Mouse (Mus musculus) gastrocnemius, postnatal 14 days (tissue): Measurements from ENCODE around the gene Foxn3. TPM values are rescaled to one million over a fixed set of nuclear protein-coding genes. Genes with fewer than 3 reads are reported as not detected.

ENCODE experiments used
- DNase-seq: peaks from one replicate; pipeline ENCODE4 v3.0.0; 2021; ENCODE audit warnings: mixed read lengths
- intact Hi-C: fragments of 180-260 bp; cut with DNase I; formaldehyde crosslinking; loops from one replicate; pipeline ENCODE4 v1.15.1; 2025; ENCODE audit warnings: low total_unique reads
- total RNA-seq, 2 experiments: library from RNA; stranded (reverse); gene quantifications; 2 replicates each; pipeline ENCODE4 v1.2.3; 2021

Foxn3 gene
- total RNA-seq, 2 experiments from 2014 or later, result 194 TPM

DNA sequence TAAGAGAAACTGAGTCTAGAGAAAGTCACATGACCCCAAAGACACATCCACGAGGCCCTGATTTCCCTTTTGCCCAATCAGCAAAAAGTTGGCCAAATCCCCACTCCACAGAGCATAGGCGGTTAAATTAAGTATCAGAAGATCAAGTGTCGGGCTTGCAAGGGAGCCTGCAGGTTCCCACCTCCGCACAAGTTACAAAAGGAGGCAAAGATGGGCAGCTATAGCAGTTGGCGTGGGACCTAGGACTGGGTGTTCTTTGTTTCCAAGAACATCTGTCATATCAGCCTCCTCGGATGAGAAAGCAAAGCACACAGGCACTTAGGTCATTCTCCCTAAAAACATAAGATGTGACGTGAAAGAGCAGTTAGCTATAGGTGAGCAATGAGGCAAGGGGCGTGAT lies 308.9 kb downstream of the Foxn3 start:
- intact Hi-C loops, result no loop called here
- DNase-seq, result no peak

DNA sequence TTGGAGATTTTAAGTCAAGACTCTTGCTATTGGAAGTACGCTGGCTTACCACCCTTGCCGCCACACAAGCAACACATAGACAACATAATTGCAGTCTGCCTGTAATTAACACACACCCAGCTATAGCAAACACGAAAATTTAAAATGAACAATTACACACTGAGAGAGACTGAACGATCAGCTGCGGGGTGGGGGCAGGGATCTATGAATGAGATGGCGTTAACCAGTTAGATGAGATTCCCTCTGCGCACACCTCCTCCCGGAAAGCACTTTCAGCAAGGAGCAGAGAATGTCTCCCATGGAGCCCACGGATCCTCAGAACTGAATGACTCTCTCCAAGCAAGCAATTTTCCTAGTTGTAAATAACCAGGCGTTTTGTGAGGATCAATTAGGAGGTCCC lies 309.8 kb downstream of the Foxn3 start:
- intact Hi-C loops, result no loop called here
- no peak for DNase-seq

DNA sequence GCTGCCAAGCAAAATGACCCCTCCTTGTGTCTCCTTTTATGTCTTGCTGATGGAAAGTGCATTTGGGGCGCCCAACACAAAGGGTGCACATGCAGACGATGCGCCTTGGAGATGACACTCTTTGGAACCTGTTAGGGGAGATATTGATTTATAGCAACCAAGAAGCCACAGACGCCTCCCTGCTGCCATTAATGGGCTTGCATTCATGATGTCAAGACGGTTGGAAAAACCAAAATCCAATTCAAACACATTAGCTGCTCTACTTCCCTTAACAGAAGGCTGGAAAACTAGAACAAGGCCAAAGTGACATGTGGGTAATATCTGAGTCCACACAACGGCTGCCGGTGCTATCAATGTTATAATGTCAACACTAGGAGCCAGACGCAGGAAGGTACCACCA lies 314.8 kb downstream of the Foxn3 start:
- intact Hi-C loops, result no loop called here
- DNase-seq, result no peak

DNA sequence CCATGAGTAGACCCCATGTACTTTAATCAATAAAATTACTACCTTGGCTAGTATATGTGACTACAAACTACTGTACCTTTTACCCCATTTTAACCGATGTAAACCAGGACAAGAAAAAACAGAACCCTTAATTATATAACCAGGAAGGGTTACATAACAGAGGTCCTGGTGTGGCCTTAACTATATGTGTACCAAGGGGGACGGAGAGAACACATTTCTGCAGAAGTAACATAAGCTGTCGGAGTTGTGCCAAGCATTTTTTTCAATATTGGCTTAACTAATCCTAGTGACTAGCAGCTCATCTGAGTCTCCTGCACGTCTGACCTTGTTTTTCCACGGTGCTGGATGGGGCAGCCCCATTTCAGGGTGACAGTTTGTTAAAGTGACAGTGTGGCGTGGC lies 315.4 kb downstream of the Foxn3 start:
- no peak for DNase-seq
- intact Hi-C loops, result no loop called here

DNA sequence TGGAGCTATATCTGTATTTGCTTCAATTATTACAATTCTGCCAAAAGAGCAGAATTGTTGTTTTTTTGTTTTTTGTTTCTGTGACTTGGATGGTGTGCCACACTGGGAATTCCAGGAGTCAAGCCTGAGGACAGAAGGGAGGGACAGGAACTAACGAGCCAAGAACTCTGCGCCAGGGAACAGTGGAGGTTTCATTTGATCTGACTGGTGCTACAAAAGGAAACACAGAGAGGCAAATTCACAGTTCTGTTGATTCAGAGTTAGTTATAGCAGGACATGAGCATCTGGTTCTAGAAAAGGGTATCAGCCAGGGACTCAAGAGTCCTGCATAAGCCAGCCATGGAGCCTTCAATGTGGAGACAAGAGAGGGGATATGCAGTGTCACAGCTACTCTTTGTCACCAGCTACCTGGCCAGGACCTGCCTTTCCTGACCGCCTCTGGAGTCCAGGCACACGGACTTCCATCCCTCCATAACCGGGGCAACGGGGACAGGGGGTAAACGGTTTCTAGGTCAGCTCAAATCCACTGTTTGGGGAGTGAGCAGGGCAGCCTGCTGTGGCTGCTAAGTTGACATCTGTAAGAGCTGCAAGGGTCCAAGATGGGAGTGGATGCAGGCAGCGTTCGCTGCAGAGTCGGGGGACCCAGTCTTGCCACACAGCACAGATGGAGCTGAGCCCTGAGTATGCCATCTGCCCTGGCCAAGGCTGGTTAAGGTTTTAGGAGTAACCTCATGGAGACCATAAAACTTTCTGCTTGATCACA lies 316.2 kb downstream of the Foxn3 start:
- intact Hi-C loops, result no loop called here
- DNase-seq, result no peak

DNA sequence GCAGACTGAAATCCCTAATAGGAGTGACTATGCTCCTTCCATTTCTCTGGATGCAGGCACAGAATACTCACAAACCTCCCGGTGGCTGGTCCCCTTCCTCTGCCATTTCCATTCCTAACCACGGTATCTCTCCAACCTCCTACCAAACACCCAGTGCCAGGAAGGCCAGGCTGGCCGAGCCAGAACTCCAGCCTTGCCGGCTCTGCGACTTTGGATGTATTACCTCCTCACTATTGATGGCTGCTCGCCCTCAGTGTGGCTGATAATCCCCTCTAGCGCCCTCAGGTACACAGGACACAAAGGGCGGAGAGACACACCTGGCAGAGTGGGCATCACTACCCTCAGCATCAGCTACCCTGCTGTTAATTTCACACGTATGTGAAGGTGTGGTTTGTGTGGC lies 318.7 kb downstream of the Foxn3 start:
- no peak for DNase-seq
- intact Hi-C loops, result no loop called here

DNA sequence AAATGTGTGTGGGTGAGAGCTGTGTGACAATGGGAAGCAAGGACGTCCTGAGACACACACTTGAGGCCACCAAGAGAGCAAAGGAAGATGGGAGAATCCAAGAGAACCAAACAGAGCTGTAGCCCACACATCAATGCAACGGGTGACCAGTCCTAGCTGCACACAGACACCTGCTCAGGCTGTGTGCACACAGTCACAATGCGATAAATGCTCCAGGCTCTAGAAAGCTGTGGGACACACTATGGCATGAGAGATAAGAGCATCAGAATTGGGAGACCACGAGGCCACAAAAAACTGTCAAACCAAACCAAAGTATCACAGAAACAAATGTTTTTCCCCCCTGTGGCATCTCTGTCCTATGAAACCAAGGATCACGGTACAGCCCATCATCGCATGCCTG lies 319.1 kb downstream of the Foxn3 start:
- DNase-seq, result no peak
- intact Hi-C loops, result no loop called here

DNA sequence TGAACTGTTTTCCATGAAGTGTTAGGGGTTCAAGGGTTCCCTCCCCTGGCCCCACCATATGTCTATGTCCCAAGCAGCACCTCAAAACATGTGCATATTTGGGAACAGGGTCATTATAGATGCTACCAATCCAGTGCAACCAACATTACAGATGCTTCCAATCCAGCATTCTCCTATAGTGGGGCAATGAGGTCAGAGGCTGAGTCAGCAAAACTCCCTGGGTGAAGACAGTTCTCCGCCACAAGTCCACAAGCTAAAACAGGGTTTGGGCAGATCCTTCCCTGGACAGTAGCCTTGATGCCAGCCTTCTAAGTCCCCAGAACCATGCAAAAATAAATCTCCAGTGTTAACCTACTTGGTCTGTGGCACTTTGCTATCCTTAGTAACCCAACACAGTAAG lies 320.1 kb downstream of the Foxn3 start:
- no peak for DNase-seq
- intact Hi-C loops, result no loop called here

DNA sequence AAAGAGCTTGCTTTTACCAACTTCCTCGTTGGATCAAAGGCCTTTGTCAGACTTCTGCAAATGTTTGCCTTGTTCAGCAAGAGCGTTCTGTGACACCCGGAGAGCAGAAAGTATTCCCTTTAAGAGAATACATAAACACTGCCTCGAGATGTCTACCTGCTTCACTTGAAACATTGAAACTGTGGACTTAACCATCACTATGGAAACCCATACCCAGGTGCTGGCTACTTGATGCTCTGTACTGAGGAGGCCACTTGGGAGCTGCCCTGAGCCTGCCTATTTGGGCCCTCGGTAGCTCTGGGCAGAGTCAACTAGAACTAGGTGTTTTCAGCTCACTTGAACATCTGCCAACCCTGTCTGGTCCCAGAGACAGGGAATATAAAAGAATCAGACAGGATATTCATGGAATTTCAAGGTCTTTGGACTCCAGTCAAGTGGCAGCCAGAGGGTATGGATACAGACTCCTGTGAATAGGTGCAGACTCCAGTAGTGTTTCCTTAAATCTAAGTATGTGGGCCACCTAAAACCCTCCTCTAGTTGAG lies 323.1 kb downstream of the Foxn3 start:
- intact Hi-C loops, result no loop called here
- DNase-seq, result no peak

DNA sequence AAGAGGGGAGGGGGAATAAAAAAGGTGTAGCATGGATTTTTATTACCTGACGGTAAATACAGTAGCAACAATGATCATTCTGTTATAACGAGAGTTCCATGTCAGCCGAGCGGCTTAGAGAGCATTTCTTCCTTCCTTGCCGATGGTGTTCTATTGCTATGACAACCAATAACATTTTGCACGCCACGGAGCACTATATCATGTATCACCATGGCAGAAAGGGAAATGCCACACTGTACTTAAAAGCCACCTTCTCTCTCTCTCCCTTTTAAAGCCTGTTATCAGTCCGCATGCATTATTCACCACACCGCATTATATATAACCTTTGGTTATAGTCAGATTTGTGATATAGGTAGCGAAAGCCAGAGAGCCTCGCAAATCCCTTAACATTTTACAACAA lies 323.6 kb downstream of the Foxn3 start:
- no peak for DNase-seq
- intact Hi-C loops, result no loop called here

DNA sequence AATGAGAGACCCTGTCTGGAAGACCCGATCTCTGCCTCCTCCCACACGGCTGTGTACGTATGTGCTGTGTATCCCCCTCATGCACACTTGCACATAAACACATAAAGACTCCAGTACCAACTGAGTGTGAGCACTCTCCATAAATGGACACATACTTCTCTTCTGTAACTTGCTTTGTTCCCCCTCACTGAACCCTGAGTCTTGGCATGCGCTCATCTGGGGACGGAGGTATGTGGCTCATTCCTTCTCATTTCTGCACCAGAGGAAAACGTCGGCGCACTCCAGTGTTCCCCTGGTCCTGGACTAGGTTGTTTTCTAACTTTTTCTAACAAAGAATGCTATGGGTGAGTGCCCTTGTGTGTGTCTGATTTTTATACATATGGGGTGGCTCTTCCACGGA lies 325.9 kb downstream of the Foxn3 start:
- DNase-seq, result no peak
- intact Hi-C loops, result no loop called here

DNA sequence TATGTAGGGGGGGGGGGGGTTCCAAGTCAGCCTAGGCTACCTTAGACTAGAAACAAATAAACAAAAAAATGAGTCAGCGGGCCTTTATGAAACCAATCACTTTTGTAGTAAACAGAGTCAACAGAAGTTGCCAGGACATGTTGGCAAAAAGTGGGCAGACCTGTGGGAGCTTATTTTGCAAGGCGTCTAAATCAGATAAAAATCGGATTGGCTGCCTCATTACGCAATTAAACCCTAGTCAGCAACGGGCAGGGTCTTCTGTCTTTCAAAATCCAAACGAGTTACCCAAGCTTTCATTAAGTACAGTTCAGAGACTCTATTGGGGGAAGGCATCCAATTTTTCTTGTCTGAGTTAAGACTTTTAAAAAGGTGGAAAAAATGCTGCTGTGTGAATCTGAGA lies 329.0 kb downstream of the Foxn3 start:
- intact Hi-C loops, result no loop called here
- DNase-seq, result no peak

DNA sequence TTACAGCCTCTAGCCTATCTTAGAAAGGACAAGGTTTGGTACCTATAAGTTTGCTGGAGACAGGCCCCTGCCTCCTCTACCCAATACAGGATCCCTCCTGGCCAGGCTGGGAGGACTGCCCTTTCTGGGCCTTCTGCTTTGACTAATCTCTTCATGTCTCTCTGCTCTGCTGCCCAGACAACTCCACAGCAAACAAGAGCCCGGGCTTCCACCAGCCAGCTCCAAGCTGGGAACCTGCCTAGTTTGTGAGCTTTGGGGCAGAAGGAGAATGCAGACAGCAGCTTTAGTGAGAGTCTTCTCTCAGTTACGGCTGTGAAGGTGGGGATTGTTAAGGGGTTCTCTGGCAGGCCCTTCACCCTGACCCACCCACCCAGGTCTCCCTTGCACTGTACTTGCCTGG lies 330.0 kb downstream of the Foxn3 start:
- intact Hi-C loops, result no loop called here
- DNase-seq, result peak; percentile 35

DNA sequence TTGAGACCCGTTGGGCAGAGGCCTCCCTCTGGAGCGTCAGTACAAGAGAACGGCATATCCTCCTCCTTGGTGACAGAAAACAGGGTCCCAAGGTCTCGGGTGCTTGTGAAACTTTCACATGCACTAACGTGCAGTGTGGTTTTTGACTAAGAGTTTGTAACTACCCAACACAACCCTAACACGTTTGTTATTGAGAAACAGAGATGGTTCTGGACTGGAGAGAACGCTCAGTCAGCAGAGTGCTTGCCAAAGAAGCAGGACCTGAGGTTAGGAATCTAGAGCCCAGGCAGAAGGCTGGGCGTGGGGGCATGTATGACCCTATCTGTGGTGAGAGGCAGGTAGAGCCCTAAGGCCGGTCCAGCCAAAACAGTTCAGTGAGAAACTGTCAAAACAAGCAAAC lies 330.9 kb downstream of the Foxn3 start:
- intact Hi-C loops, result no loop called here
- no peak for DNase-seq

DNA sequence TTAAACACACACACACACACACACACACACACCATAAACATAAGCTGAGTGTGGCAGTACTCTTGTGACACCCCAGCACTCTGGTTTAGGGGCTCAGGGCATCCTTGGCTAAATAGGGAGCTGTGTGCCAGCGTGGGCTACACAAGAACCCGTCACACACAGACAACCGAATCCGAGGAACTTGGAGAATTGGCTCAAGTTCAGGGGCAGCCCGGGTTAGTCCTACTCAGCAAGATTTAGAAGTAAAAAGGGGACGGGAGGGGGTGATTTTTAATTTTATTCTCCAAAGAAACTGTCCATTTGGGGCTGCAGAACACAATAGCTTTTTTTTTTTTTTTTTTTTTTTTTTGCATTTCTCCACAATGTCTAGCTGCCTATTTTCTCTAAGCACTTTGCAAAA lies 332.1 kb downstream of the Foxn3 start:
- intact Hi-C loops, result no loop called here

DNA sequence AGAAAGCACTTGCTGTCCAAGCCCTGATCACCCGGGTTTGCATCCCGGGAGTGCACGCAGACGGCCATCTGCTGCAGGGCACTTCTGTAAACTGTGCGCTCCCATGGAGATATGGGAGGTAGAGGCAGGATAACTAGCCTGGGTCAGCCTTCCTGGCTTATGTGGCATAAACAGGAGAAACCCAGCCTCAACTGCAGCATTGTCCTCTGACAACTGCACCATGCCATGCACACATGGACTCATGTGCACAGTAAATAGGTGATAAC lies 332.7 kb downstream of the Foxn3 start:
- DNase-seq, result no peak
- intact Hi-C loops, result no loop called here

More for the DNA sequence above, 332.1 kb downstream of the Foxn3 start:
- no peak for DNase-seq

DNA sequence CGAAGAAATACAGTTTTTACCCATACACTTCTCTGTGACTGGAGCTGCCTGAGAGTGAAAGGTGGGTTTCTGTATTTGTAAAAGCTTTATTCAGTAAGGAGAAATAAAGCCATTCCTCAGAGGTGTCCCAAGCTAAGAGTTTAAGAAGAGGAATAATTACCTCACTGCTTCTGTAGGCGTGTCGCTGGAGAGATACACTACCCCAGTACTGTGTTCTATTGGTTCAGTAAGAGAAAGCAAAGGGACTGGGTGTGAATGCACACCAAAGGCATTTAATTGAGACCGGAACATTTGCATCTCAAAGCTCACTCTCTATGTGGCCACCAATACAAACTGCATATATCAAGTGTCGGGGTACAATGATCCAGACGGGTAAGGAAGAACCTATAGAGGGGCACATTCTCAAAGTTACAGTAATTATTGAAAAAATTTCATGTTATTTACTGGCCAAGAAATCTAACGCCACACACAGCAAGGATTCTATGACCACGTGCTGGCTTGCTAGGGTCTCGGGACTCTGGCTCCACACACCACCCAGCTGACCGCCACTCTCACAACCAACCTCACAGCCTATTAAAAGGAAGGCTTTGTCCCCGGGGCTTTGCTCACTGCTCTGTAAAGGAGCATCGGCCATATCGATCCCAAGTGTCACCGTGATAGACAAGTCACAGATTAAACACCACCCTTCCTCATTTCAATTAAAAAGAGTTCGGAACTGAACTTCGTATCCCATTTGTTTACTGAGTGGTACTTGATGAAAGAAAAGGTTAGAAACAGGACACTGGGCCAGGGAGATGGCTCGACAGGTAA lies 333.2 kb downstream of the Foxn3 start:
- intact Hi-C loops, result no loop called here
- no peak for DNase-seq

DNA sequence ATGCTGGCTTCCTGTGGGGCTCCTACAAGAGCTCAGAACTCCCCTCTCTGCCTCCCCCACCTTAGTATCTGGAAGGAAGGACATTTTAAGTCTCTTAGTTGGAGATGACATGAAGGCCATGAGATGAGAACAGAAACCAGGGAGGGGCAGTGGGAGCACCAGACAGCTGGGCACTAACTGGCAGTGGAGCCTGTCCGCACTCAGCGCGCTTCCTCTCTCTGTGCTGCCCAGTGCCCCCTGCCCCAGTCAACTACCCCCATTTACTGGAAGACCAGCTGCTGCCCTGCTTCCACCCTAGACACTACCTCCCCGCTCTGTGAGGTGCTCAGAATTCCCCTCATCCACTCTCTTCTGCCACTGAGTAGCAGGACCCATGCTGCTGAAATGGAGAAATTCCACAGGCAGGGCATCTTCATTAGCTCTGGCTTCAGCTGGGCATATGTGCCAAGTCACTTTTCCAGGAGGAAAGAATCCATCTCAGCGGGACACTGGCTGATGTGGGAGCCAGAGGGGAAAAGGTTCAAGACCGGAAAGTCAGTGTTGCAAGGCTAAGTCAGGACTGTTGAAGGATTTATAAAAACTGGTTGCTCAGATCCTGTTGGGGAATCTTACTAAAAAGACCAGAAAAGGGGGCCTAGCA lies 335.9 kb downstream of the Foxn3 start:
- intact Hi-C loops, result no loop called here
- DNase-seq, result no peak

DNA sequence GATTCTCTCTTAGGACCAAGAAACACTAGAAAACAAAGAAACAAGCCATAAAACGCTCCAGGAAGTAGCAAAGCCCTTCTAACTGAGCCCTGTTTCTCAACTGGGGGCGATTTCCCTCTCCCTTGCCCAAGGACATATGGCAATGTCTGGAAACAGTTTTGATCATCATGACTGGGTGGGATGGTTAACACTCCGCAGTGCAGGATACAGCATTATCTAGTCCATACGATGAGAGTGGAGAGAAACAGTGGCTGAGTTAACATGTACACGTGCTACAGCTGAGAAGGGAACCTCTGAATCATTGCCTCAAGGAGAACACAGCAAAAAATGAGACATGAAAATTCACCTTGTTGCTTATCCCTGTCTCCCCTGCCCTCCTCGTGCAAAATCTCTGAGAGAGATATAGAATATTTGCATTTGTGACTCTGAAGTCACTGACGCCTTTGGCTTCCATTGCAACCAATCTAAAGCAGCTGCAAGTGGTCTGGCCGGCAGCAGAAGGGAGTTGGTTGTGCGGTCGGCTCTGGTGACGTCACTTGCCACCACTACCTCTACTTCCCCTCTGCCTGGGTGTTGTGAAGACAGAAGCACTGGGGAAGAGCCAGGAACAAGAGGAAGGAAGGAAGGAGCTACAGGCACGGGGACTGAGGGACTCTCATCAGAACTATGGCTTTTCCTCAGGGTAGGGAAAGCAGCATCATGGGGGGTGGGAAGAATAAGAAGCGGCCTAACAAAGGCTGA lies 338.3 kb downstream of the Foxn3 start:
- intact Hi-C loops, result no loop called here
- no peak for DNase-seq
